15 mouse cellular contexts compared by ENCODE assay signal in genomic region chr6:88194978-88195325, GRCm38 (mm10). TPM values are rescaled to one million over a fixed set of nuclear protein-coding genes. Genes with fewer than 3 reads are reported as not detected.
DNase-seq lines count a peak whose midpoint lies in the region; ATAC-seq and TF ChIP-seq lines count a peak whose summit lies in the region.
"Had no signal": no experiment of that assay in that cellular context is flagged by ENCODE, and none has a peak within 500 bp of the region (broad histone marks: within the 10 kb centered on the region; RNA-seq: fewer than 3 reads in every experiment).

No protein-coding gene starts in this region.

- H3K27ac ChIP-seq in intestine, postnatal 0 days (ENCODE audit: low read depth, low read length), result no peak overlapping the region
- H3K27ac ChIP-seq in intestine, embryonic 16.5 days (ENCODE audit: low read length), result no peak overlapping the region
- no peak overlapping the region for H3K27ac ChIP-seq in hindbrain, embryonic 15.5 days (replicated peaks)
- H3K27ac ChIP-seq: forebrain, embryonic 15.5 days; limb, embryonic 15.5 days had no signal

- no peaks in the 10 kb centered on the region for H3K9me3 ChIP-seq in intestine, postnatal 0 days (ENCODE audit: control insufficient read depth)
- no peaks in the 10 kb centered on the region for H3K9me3 ChIP-seq in intestine, embryonic 16.5 days (ENCODE audit: control insufficient read depth, low read length)
- H3K9me3 ChIP-seq in G1E (replicated peaks), result no peaks in the 10 kb centered on the region
- no peaks in the 10 kb centered on the region for H3K9me3 ChIP-seq in hindbrain, embryonic 15.5 days
- H3K9me3 ChIP-seq: forebrain, embryonic 15.5 days; limb, embryonic 15.5 days had no signal

- ATAC-seq in intestine, postnatal 0 days, result no peak
- no peak for ATAC-seq in intestine, embryonic 16.5 days
- ATAC-seq in G1E (ENCODE audit: extremely low read depth, insufficient number of reproducible peaks, low FRiP score, poor library complexity, severe bottlenecking), result no peak
- ATAC-seq in hindbrain, embryonic 15.5 days (ENCODE audit: low FRiP score, low read depth), result no peak
- ATAC-seq: forebrain, embryonic 15.5 days had no signal

- no peaks in the 10 kb centered on the region for H3K36me3 ChIP-seq in intestine, postnatal 0 days (ENCODE audit: control insufficient read depth, insufficient read depth)
- no peaks in the 10 kb centered on the region for H3K36me3 ChIP-seq in intestine, embryonic 16.5 days (ENCODE audit: control insufficient read depth, insufficient read depth, low read length)
- H3K36me3 ChIP-seq in G1E (replicated peaks), result peaks cover 60% of the 10 kb centered on the region
- H3K36me3 ChIP-seq in hindbrain, embryonic 15.5 days, result no peaks in the 10 kb centered on the region
- H3K36me3 ChIP-seq: forebrain, embryonic 15.5 days; limb, embryonic 15.5 days had no signal

- no peak for DNase-seq in G1E (ENCODE audit: low spot score)
- peak; percentile 32 for DNase-seq in embryo, embryonic 11 days
- DNase-seq in layer of hippocampus, adult 11-12 months (ENCODE audit: low spot score), result no peak
- DNase-seq in urinary bladder, adult 18-20 months (ENCODE audit: low spot score in 2 of 2), result no peak
- no peak for DNase-seq in urinary bladder, postnatal 10 days (ENCODE audit: low spot score)
- DNase-seq: thymus, adult 2 months had no signal

- H3K27me3 ChIP-seq in intestine, postnatal 0 days (replicated peaks; ENCODE audit: control insufficient read depth, insufficient read depth, low read length), result peaks cover 100% of the 10 kb centered on the region
- H3K27me3 ChIP-seq in intestine, embryonic 16.5 days (replicated peaks; ENCODE audit: control insufficient read depth, insufficient read depth, low read length), result peaks cover 100% of the 10 kb centered on the region
- no peaks in the 10 kb centered on the region for H3K27me3 ChIP-seq in G1E (ENCODE audit: insufficient read depth, low read length)
- H3K27me3 ChIP-seq in hindbrain, embryonic 15.5 days, result peaks cover 85% of the 10 kb centered on the region

- no peak overlapping the region for H3K4me2 ChIP-seq in intestine, postnatal 0 days (replicated peaks; ENCODE audit: low read depth)
- H3K4me2 ChIP-seq in intestine, embryonic 16.5 days (ENCODE audit: low read depth, low read length), result no peak overlapping the region
- H3K4me2 ChIP-seq in hindbrain, embryonic 15.5 days, result peak overlapping the region; percentile 57; the same call in 1 of the 2 replicates

- no peak overlapping the region for H3K9ac ChIP-seq in intestine, postnatal 0 days (ENCODE audit: low read depth, low read length)
- H3K9ac ChIP-seq in intestine, embryonic 16.5 days (ENCODE audit: low read depth, low read length), result no peak overlapping the region
- no peak overlapping the region for H3K9ac ChIP-seq in hindbrain, embryonic 15.5 days
- H3K9ac ChIP-seq: limb, embryonic 15.5 days had no signal

- TF ChIP-seq CTCF in intestine, postnatal 0 days (IDR thresholded peaks at IDR 0.05; ENCODE audit: low read depth), result no peak
- no peak for TF ChIP-seq CTCF in G1E (IDR thresholded peaks at IDR 0.05; ENCODE audit: low read depth, low read length)

- peaks cover 11% of the 10 kb centered on the region; the same call in 1 of the 2 replicates for H3K4me1 ChIP-seq in intestine, postnatal 0 days (replicated peaks; ENCODE audit: control insufficient read depth, insufficient read depth, low read length)
- H3K4me1 ChIP-seq in intestine, embryonic 16.5 days (ENCODE audit: control insufficient read depth, insufficient read depth, low read length), result peaks cover 45% of the 10 kb centered on the region
- H3K4me1 ChIP-seq in G1E (ENCODE audit: insufficient read depth, low read depth, low read length), result peaks cover 62% of the 10 kb centered on the region
- H3K4me1 ChIP-seq in hindbrain, embryonic 15.5 days (replicated peaks), result peaks cover 53% of the 10 kb centered on the region

- H3K4me3 ChIP-seq in intestine, postnatal 0 days (ENCODE audit: low read depth, low read length), result 0 out of 2 replicates have a peak overlapping the region, but pooled peaks have one; percentile 42
- no peak overlapping the region for H3K4me3 ChIP-seq in intestine, embryonic 16.5 days (ENCODE audit: low read length)
- peak overlapping the region; percentile 99 for H3K4me3 ChIP-seq in G1E (ENCODE audit: low read depth, low read length)
- no peak overlapping the region; the same call in 1 of the 2 replicates for H3K4me3 ChIP-seq in hindbrain, embryonic 15.5 days

- 15% methylated on average over 7 of the region's 7 CpGs for WGBS in intestine, postnatal 0 days
- WGBS in intestine, embryonic 16.5 days, result 15% methylated on average over 7 of the region's 7 CpGs
- WGBS in hindbrain, embryonic 15.5 days, result 4% methylated on average over 7 of the region's 7 CpGs

RNA-seq across cellular contexts. Expression of gene Gata2, which starts 1.3 kb away (rescaled TPM):
- polyA plus RNA-seq in intestine, postnatal 0 days (2015; fragmentation: Nextera tagmentation; extraction: Ambion mirVana), result 3.5 and 3.7 TPM in 2 replicates
- polyA plus RNA-seq in intestine, embryonic 16.5 days (2015; fragmentation: Nextera tagmentation; extraction: Ambion mirVana), result 4.2 and 4.7 TPM in 2 replicates
- 264 and 265 TPM in 2 replicates for total RNA-seq in G1E (2014; fragmentation: Nextera tagmentation)
- total RNA-seq in G1E (2017), result 127 and 145 TPM in 2 replicates
- polyA plus RNA-seq in G1E (2012), result 1,748 and 2,211 TPM in 2 replicates
- 18.1 and 20.2 TPM in 2 replicates for polyA plus RNA-seq in hindbrain, embryonic 15.5 days (2015; fragmentation: Nextera tagmentation; extraction: Ambion mirVana)

RNA-seq across cellular contexts. Expression of gene Dnajb8, which starts 27.1 kb away (rescaled TPM):
- not detected in 2 replicates for polyA plus RNA-seq in intestine, postnatal 0 days (2015; fragmentation: Nextera tagmentation; extraction: Ambion mirVana)
- not detected in 2 replicates for polyA plus RNA-seq in intestine, embryonic 16.5 days (2015; fragmentation: Nextera tagmentation; extraction: Ambion mirVana)
- total RNA-seq in G1E (2014; fragmentation: Nextera tagmentation) (not detected in 2 replicates), G1E (2017) (0.11 TPM in 1 of 2 replicates, not detected in the other)
- polyA plus RNA-seq in G1E (2012), result not detected in 2 replicates
- polyA plus RNA-seq in hindbrain, embryonic 15.5 days (2015; fragmentation: Nextera tagmentation; extraction: Ambion mirVana), result not detected in 2 replicates
- total RNA-seq: common myeloid progenitor, adult 5-6 weeks; heart, adult 18-20 months; layer of hippocampus, postnatal 14 days had no signal
- polyA plus RNA-seq: forebrain, embryonic 15.5 days; limb, embryonic 15.5 days; spleen, adult 2 months; thymus, adult 2 months had no signal

Comparison
In these comparisons a context has a peak if more than half of its experiments do, and no peak if none do; other contexts are left out.
1. H3K4me3 ChIP-seq: peak in intestine, postnatal 0 days (single experiment) and G1E (single experiment); none in intestine, embryonic 16.5 days (single experiment) and hindbrain, embryonic 15.5 days (single experiment).
2. RNA of gene Gata2, which starts 1.3 kb away (polyA plus RNA-seq): 1,748 to 2,211 TPM in G1E; 18.1 to 20.2 TPM in hindbrain, embryonic 15.5 days, 4.2 to 4.7 TPM in intestine, embryonic 16.5 days and 3.5 to 3.7 TPM in intestine, postnatal 0 days; every median in the first group is over 10 times any median in the second.